Mouse (Mus musculus): ENCODE results near the gene D630003M21Rik. TPM values are rescaled to one million over a fixed set of nuclear protein-coding genes. Genes with fewer than 3 reads are reported as not detected.

D630003M21Rik gene
- polyA plus RNA-seq, 1 experiment from 2014 or later = 5.3 TPM

DNA sequence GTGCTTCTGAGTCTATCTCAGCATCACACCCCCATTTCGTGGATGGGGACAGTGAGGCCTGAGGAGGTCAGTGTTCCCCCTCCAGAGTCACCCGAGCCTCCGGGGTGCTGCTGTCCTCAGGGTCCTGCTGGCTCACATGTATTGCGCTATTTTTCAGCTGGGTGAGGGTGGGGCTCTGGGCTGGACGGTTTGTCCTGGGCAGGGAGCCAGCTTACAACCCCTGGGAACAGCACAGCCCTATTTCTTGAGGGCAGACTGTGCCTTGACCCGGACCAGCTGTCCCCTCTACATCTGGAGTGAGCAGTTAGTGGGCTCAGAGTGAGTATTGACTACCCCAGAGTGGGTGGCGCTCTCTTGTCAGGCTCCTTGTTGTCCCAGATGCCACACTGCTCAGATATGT is 37.9 kb downstream of the D630003M21Rik start:
- Histone ChIP-seq H3K27ac (peak overlapping the region; percentile 31; the same call in 1 of the 2 replicates), H3K4me2 (no peak overlapping the region), H3K27me3 (no peaks in the 10 kb centered on the region), H3K4me3 (no peak overlapping the region), H3K4me1 (peaks cover 50% of the 10 kb centered on the region), H3K36me3 (no peaks in the 10 kb centered on the region), H3K9ac (no peak overlapping the region), H3K9me3 (no peaks in the 10 kb centered on the region)
- ATAC-seq (ENCODE audit: borderline replicate concordance, extremely low read depth, low FRiP score, low TSS enrichment) = peak; percentile 81
- WGBS = 37% methylated on average over 7 of the region's 7 CpGs

DNA sequence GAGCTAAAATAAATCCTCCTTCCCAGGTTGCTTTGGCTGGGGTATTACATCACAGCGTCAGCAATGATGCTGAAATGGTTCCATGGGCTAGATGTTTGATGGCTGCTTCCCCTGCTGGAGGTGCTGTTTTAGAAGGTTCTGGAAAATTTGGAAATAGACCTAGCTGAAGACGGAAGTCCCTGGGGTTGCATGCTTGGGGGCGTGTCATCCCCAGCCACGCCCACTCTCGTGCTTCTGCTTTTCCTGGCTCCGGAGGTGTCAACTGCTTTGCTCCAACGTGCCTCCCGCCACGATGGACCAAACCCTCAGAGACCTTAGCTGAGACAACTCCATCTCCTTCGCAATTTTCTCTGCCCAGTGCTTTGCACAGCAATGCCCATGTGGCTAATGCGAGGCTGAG is 39.6 kb downstream of the D630003M21Rik start:
- Histone ChIP-seq H3K4me3 (no peak overlapping the region), H3K4me1 (peaks cover 44% of the 10 kb centered on the region), H3K36me3 (no peaks in the 10 kb centered on the region), H3K9me3 (no peaks in the 10 kb centered on the region), H3K27me3 (no peaks in the 10 kb centered on the region), H3K4me2 (no peak overlapping the region), H3K9ac (no peak overlapping the region), H3K27ac (no peak overlapping the region)
- WGBS = 68% methylated on average over 11 of the region's 11 CpGs
- no peak for ATAC-seq (ENCODE audit: borderline replicate concordance, extremely low read depth, low FRiP score, low TSS enrichment)

DNA sequence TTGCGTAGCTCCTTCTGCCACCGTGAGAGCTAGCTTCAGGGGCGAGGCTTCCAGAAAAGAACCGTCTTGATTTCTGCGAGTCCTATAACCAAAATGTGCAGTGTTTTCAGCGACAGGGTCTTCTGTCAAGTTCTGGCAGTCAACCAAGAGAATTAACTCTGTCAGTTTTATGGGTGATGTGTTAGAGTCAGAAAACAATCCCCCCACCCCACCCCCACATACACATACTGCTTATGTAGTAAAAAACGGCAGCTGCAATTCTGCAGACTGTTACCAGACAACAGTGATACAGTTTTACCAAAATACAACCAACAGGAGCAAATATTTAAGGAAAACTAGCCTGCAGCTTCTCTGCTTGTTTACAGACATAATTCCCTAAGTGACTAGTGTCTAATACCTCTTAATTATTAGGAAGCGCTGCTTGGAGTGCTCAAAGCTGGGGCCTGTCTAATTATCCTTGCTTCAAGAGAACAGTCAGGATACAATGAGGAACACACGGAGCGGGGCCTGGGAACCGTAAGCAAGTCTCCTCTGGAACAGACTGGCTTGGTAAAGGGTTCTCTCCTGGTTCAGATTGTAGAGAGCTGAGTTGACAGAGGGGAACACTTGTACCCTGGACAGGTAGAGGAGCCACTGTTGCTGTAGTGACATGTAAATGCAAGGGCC is 42.7 kb downstream of the D630003M21Rik start:
- Histone ChIP-seq H3K4me1 (peaks cover 32% of the 10 kb centered on the region), H3K36me3 (no peaks in the 10 kb centered on the region), H3K27me3 (no peaks in the 10 kb centered on the region), H3K27ac (peak overlapping the region; percentile 80), H3K9ac (no peak overlapping the region), H3K4me3 (no peak overlapping the region), H3K9me3 (no peaks in the 10 kb centered on the region), H3K4me2 (no peak overlapping the region)
- WGBS = 49% methylated on average over 11 of the region's 11 CpGs
- peak; percentile 37; the same call in 1 of the 2 replicates for ATAC-seq (ENCODE audit: borderline replicate concordance, extremely low read depth, low FRiP score, low TSS enrichment)

GRCm38 (mm10) chr2:158183266-158183665 is 45.8 kb downstream of the D630003M21Rik start:
- Histone ChIP-seq H3K4me1 (peaks cover 27% of the 10 kb centered on the region), H3K9ac (no peak overlapping the region), H3K27me3 (no peaks in the 10 kb centered on the region), H3K36me3 (no peaks in the 10 kb centered on the region), H3K27ac (no peak overlapping the region), H3K4me3 (no peak overlapping the region), H3K9me3 (no peaks in the 10 kb centered on the region), H3K4me2 (no peak overlapping the region)
- WGBS = 79% methylated on average over 8 of the region's 8 CpGs
- ATAC-seq (ENCODE audit: borderline replicate concordance, extremely low read depth, low FRiP score, low TSS enrichment) = no peak

GRCm38 (mm10) chr2:158181932-158182331 is 47.1 kb downstream of the D630003M21Rik start:
- Histone ChIP-seq H3K9ac (no peak overlapping the region), H3K27ac (no peak overlapping the region), H3K4me2 (no peak overlapping the region), H3K9me3 (no peaks in the 10 kb centered on the region), H3K27me3 (no peaks in the 10 kb centered on the region), H3K4me3 (no peak overlapping the region), H3K36me3 (no peaks in the 10 kb centered on the region), H3K4me1 (peaks cover 29% of the 10 kb centered on the region)
- WGBS = 57% methylated on average over 6 of the region's 6 CpGs
- no peak for ATAC-seq (ENCODE audit: borderline replicate concordance, extremely low read depth, low FRiP score, low TSS enrichment)

DNA sequence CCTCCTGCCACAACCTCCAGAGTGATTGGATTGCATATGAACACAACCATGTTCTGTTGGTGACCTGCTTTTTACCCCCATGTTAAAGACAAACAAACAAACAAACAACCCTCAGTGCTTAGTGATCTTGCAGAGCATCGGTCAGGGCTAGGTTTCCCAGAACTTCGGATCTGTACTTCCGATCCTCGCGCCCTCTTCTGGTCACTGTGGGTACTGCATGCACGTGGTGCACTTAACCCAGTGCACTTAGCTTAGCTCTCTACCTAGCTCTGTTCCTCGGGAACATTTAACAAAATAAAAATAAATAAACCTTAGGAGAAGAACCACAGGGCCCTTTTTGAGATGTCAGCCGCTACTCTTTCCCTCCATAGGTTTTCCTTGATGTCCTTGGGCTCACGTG is 48.2 kb downstream of the D630003M21Rik start:
- no peaks in the 10 kb centered on the region for H3K9me3 ChIP-seq
- no peak for ATAC-seq (ENCODE audit: borderline replicate concordance, extremely low read depth, low FRiP score, low TSS enrichment)
- H3K4me2 ChIP-seq = no peak overlapping the region
- no peak overlapping the region for H3K27ac ChIP-seq
- H3K4me1 ChIP-seq = peaks cover 22% of the 10 kb centered on the region
- H3K36me3 ChIP-seq = no peaks in the 10 kb centered on the region
- no peak overlapping the region for H3K4me3 ChIP-seq
- no peaks in the 10 kb centered on the region for H3K27me3 ChIP-seq
- WGBS = 37% methylated on average over 9 of the region's 9 CpGs
- no peak overlapping the region for H3K9ac ChIP-seq

GRCm38 (mm10) chr2:158179370-158180111 is 49.5 kb downstream of the D630003M21Rik start:
- Histone ChIP-seq H3K9ac (peak overlapping the region; percentile 32; the same call in 1 of the 2 replicates), H3K4me3 (peak overlapping the region; percentile 32), H3K4me1 (peaks cover 20% of the 10 kb centered on the region), H3K4me2 (peak overlapping the region; percentile 61), H3K27me3 (no peaks in the 10 kb centered on the region), H3K36me3 (no peaks in the 10 kb centered on the region), H3K27ac (peak overlapping the region; percentile 80), H3K9me3 (no peaks in the 10 kb centered on the region)
- WGBS = 15% methylated on average over 18 of the region's 18 CpGs
- ATAC-seq (ENCODE audit: borderline replicate concordance, extremely low read depth, low FRiP score, low TSS enrichment) = peak; percentile 55; the same call in 1 of the 2 replicates

GRCm38 (mm10) chr2:158178696-158179369 is 50.2 kb downstream of the D630003M21Rik start:
- Histone ChIP-seq H3K27me3 (no peaks in the 10 kb centered on the region), H3K4me3 (peak overlapping the region; percentile 32), H3K27ac (peak overlapping the region; percentile 80), H3K4me1 (peaks cover 25% of the 10 kb centered on the region), H3K9me3 (no peaks in the 10 kb centered on the region), H3K9ac (peak overlapping the region; percentile 32; the same call in 1 of the 2 replicates), H3K36me3 (no peaks in the 10 kb centered on the region), H3K4me2 (peak overlapping the region; percentile 61)
- ATAC-seq (ENCODE audit: borderline replicate concordance, extremely low read depth, low FRiP score, low TSS enrichment) = peak; percentile 87
- 10% methylated on average over 19 of the region's 19 CpGs for WGBS

GRCm38 (mm10) chr2:158178139-158178538 is 50.9 kb downstream of the D630003M21Rik start:
- no peaks in the 10 kb centered on the region for H3K36me3 ChIP-seq
- no peak overlapping the region for H3K27ac ChIP-seq
- H3K9me3 ChIP-seq = no peaks in the 10 kb centered on the region
- H3K27me3 ChIP-seq = no peaks in the 10 kb centered on the region
- H3K9ac ChIP-seq = no peak overlapping the region
- H3K4me2 ChIP-seq = no peak overlapping the region
- 81% methylated on average over 4 of the region's 4 CpGs for WGBS
- no peak for ATAC-seq (ENCODE audit: borderline replicate concordance, extremely low read depth, low FRiP score, low TSS enrichment)
- peaks cover 25% of the 10 kb centered on the region for H3K4me1 ChIP-seq
- H3K4me3 ChIP-seq = no peak overlapping the region

DNA sequence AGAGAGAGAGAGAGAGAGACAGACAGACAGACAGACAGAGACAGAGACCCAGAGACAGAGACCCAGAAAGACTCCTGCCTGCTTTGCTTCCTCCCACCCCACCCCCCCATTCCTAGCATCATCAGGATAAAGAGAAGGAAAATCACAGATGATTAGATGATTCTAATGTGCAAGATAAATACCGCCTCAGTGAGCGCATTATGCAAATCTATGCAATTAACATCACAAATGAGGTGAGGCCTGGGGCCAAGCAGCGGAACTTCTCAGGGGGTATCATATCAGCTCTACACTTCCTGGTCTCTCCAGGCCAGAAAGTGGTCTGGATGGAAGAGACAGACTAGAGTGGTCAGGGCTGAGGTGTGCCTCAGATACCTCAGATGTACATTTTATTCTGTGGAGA is 51.4 kb downstream of the D630003M21Rik start:
- H3K9me3 ChIP-seq = no peaks in the 10 kb centered on the region
- no peak for ATAC-seq (ENCODE audit: borderline replicate concordance, extremely low read depth, low FRiP score, low TSS enrichment)
- no peak overlapping the region for H3K27ac ChIP-seq
- no peaks in the 10 kb centered on the region for H3K27me3 ChIP-seq
- H3K9ac ChIP-seq = no peak overlapping the region
- no peaks in the 10 kb centered on the region for H3K36me3 ChIP-seq
- H3K4me3 ChIP-seq = no peak overlapping the region
- H3K4me2 ChIP-seq = no peak overlapping the region
- peaks cover 25% of the 10 kb centered on the region for H3K4me1 ChIP-seq
- 79% methylated on average over 3 of the region's 3 CpGs for WGBS

DNA sequence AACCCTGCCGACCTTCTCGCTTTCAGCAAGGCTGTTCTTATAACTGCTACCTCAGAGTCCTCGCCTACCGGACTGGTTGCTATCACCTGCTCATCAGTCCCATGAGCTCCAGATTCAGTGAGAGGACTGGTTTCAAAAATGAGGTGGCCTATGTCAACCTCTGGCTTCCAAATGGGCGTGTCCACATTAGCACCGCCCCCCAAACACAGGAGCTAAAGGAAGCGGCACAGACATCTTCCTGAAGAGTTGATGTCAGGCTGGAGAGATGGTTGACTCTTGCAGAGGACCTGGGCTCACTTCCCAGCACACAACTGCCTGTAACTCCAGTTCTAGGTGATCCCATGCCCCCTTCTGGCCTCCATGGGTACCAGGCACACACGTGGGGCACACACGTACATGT is 52.3 kb downstream of the D630003M21Rik start:
- no peak overlapping the region for H3K27ac ChIP-seq
- H3K36me3 ChIP-seq = no peaks in the 10 kb centered on the region
- WGBS = 88% methylated on average over 9 of the region's 9 CpGs
- no peak overlapping the region for H3K9ac ChIP-seq
- no peaks in the 10 kb centered on the region for H3K9me3 ChIP-seq
- no peaks in the 10 kb centered on the region for H3K27me3 ChIP-seq
- no peak overlapping the region for H3K4me2 ChIP-seq
- no peak overlapping the region for H3K4me3 ChIP-seq
- peaks cover 25% of the 10 kb centered on the region for H3K4me1 ChIP-seq
- ATAC-seq (ENCODE audit: borderline replicate concordance, extremely low read depth, low FRiP score, low TSS enrichment) = no peak

- H3K4me3 ChIP-seq = no peak overlapping the region
- no peak for ATAC-seq (ENCODE audit: borderline replicate concordance, extremely low read depth, low FRiP score, low TSS enrichment)
These were observed 53.6 kb downstream of the D630003M21Rik start for GRCm38 (mm10) chr2:158175433-158175832.

More at GRCm38 (mm10) chr2:158175433-158175832, 53.6 kb downstream of the D630003M21Rik start:
- 31% methylated on average over 3 of the region's 3 CpGs for WGBS
- Histone ChIP-seq H3K9ac (no peak overlapping the region), H3K36me3 (no peaks in the 10 kb centered on the region), H3K9me3 (no peaks in the 10 kb centered on the region), H3K4me2 (no peak overlapping the region), H3K4me1 (peaks cover 26% of the 10 kb centered on the region), H3K27me3 (no peaks in the 10 kb centered on the region), H3K27ac (no peak overlapping the region)
